Mouse (Mus musculus) adrenal gland, postnatal 14 days (tissue): Measurements from ENCODE around the gene Mvk. TPM values are rescaled to one million over a fixed set of nuclear protein-coding genes. Genes with fewer than 3 reads are reported as not detected.

Experiments
- DNase-seq: peaks from one replicate; pipeline ENCODE4 v3.0.0; 2021; ENCODE audit warnings: mixed read lengths
- total RNA-seq: library from RNA; stranded (reverse); gene quantifications from 2 replicates; pipeline ENCODE4 v1.2.3, GENCODE M21; 2021

Mvk gene
- total RNA-seq, 1 experiment from 2014 or later = 22.0 TPM

GRCm38 (mm10) chr5:114456995-114457605 lies 13.0 kb downstream of the Mvk start:
- no peak for DNase-seq

- peak; percentile 92 for DNase-seq
These were observed 17.2 kb downstream of the Mvk start for GRCm38 (mm10) chr5:114461238-114461637.

- DNase-seq = peak; percentile 82
These were observed 18.3 kb downstream of the Mvk start for GRCm38 (mm10) chr5:114462067-114463040.

- DNase-seq = no peak
These were observed 20.5 kb downstream of the Mvk start for GRCm38 (mm10) chr5:114464561-114464960.

- DNase-seq = peak; percentile 32
These were observed 21.6 kb downstream of the Mvk start for GRCm38 (mm10) chr5:114465641-114466040.

- peak; percentile 59 for DNase-seq
These were observed 22.9 kb downstream of the Mvk start for GRCm38 (mm10) chr5:114467019-114467418.

- peak; percentile 85 for DNase-seq
These were observed 23.4 kb downstream of the Mvk start for GRCm38 (mm10) chr5:114467430-114467829.

GRCm38 (mm10) chr5:114468007-114468406 lies 23.9 kb downstream of the Mvk start:
- no peak for DNase-seq

GRCm38 (mm10) chr5:114470359-114470758 lies 26.3 kb downstream of the Mvk start:
- DNase-seq = no peak

GRCm38 (mm10) chr5:114474741-114475491 lies 30.8 kb downstream of the Mvk start:
- no peak for DNase-seq

- no peak for DNase-seq
These were observed 34.2 kb downstream of the Mvk start for GRCm38 (mm10) chr5:114478267-114478666.

- DNase-seq = peak; percentile 29
These were observed 38.5 kb downstream of the Mvk start for GRCm38 (mm10) chr5:114482587-114483011.

GRCm38 (mm10) chr5:114485685-114486084 lies 41.6 kb downstream of the Mvk start:
- no peak for DNase-seq

GRCm38 (mm10) chr5:114489570-114489969 lies 45.5 kb downstream of the Mvk start:
- no peak for DNase-seq

GRCm38 (mm10) chr5:114490241-114490640 lies 46.2 kb downstream of the Mvk start:
- no peak for DNase-seq

GRCm38 (mm10) chr5:114494761-114495160 lies 50.7 kb downstream of the Mvk start:
- no peak for DNase-seq

GRCm38 (mm10) chr5:114501252-114501651 lies 57.2 kb downstream of the Mvk start:
- DNase-seq = peak; percentile 26

- no peak for DNase-seq
These were observed 60.8 kb downstream of the Mvk start for GRCm38 (mm10) chr5:114504826-114505225.

GRCm38 (mm10) chr5:114505260-114506085 lies 61.4 kb downstream of the Mvk start:
- no peak for DNase-seq

- peak; percentile 58 for DNase-seq
These were observed 63.3 kb downstream of the Mvk start for GRCm38 (mm10) chr5:114507394-114507793.

- DNase-seq = peak; percentile 39
These were observed 63.9 kb downstream of the Mvk start for GRCm38 (mm10) chr5:114507964-114508363.

GRCm38 (mm10) chr5:114509461-114509860 lies 65.4 kb downstream of the Mvk start:
- DNase-seq = no peak
